Mouse (Mus musculus) heart, embryonic 16.5 days (tissue): ENCODE results near the gene Cachd1. TPM values are rescaled to one million over a fixed set of nuclear protein-coding genes. Genes with fewer than 3 reads are reported as not detected.

ENCODE experiments used
- ATAC-seq: fragments of 200-750 bp; cut with Nextera tagmentation; replicated peaks from 2 replicates; pipeline ENCODE4 v1.8.0; 2017; ENCODE audit warnings: moderate number of reproducible peaks; ENCODE audit not compliant: insufficient read depth, low FRiP score; ENCODE audit errors: extremely low read depth
- H3K27ac ChIP-seq: fragments of 300-500 bp; sonication (generic); 2 replicates; pipeline ENCODE4 v1.5.1; 2014; ENCODE audit warnings: mild to moderate bottlenecking, low read length, control low read depth, moderate library complexity
- H3K27me3 ChIP-seq: fragments of 300-500 bp; sonication (generic); 2 replicates; pipeline ENCODE4 v1.6.1; 2014; ENCODE audit warnings: low read length, mixed read lengths; ENCODE audit not compliant: control insufficient read depth, insufficient read depth
- H3K36me3 ChIP-seq: fragments of 300-500 bp; sonication (generic); 2 replicates; pipeline ENCODE4 v1.6.1; 2014; ENCODE audit not compliant: control insufficient read depth, insufficient read depth
- H3K4me1 ChIP-seq: fragments of 300-500 bp; sonication (generic); 2 replicates; pipeline ENCODE4 v1.6.1; 2014; ENCODE audit warnings: low read length, mixed read lengths; ENCODE audit not compliant: control insufficient read depth, insufficient read depth
- H3K4me2 ChIP-seq: fragments of 300-500 bp; sonication (generic); 2 replicates; pipeline ENCODE4 v1.6.1; 2014; ENCODE audit warnings: low read depth, mild to moderate bottlenecking, control low read depth, low read length
- H3K4me3 ChIP-seq: fragments of 300-500 bp; sonication (generic); 2 replicates; pipeline ENCODE4 v1.5.1; 2014; ENCODE audit warnings: mild to moderate bottlenecking, control low read depth, low read length
- H3K9ac ChIP-seq: fragments of 300-500 bp; sonication (generic); 2 replicates; pipeline ENCODE4 v1.6.1; 2014; ENCODE audit warnings: low read length, control low read depth
- H3K9me3 ChIP-seq: fragments of 300-500 bp; sonication (generic); replicated peaks from 2 replicates; pipeline ENCODE4 v1.6.1; 2016; ENCODE audit warnings: low read length; ENCODE audit not compliant: control insufficient read depth
- WGBS: fragments of 180-500 bp; shearing (Covaris S2); extraction: QIAGEN DNeasy Blood & Tissue Kit; methylation state at CpG from one replicate; pipeline ENCODE4 v1.1.7; 2014; 5-methylcytosine and 5-hydroxymethylcytosine counted together
- polyA plus RNA-seq: library from polyadenylated mRNA; unstranded; fragments of >200 nt; fragmentation: Nextera tagmentation; extraction: Ambion mirVana; gene quantifications from 2 replicates; pipeline ENCODE4 v1.2.1, GENCODE M21; 2015

Gene Cachd1
- polyA plus RNA-seq = 4.6 and 8.9 TPM in 2 replicates

DNA sequence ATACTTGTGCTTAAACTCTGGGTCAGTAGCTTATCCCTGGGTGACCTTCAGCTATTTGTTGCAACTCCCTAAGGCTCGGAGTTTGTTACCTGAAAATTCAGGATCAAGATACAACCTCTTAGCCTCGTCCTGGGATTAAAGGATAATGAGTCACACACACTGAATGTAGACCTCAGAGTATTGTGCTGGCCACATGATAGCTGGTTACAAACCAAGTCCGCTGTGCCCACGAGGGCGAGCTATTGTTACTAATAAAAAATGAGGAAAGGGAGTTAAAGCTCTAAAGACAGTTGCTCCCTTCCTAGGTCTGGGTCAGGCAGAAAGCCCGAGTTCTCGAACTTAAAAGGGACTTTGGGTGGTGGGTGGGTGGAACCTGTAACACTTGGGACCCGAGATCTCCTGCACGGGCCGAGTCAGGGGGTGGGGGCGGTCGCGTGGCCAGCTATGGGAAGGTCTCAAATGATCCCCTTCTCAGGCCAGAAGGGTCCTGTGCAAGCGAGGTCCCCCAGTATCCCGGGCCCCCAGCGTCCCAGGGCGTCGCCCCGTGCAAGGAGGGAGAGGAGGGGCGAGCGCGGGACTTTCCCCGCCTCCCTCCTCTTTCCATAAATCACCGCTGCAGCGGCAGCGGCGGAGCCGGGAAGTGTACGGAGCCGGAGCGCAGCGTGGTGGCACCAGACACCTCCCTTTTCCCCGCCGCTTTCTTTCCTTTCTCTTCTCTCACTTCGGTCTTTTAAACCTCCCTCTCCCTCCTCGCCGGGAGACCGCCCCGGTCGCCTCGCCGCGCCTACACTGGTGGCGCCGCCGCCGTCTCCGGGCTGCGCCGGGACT lies at the start of gene Cachd1:
Gene Cachd1 (plus strand): TSS at position 633 of the 828 bp plus-strand sequence.
- Histone ChIP-seq H3K36me3 (no peaks in the 10 kb centered on the region), H3K4me2 (peak within 1 kb of the TSS; percentile 91), H3K9ac (peak within 1 kb of the TSS; percentile 95), H3K27me3 (no peaks in the 10 kb centered on the region), H3K27ac (peak within 1 kb of the TSS; percentile 93), H3K9me3 (peaks cover 3% of the 10 kb centered on the region; the same call in 1 of the 2 replicates), H3K4me3 (peak within 1 kb of the TSS; percentile 62), H3K4me1 (peaks cover 21% of the 10 kb centered on the region)
- peak; percentile 87 for ATAC-seq
- WGBS = 1% methylated on average over 44 of the region's 50 CpGs

DNA sequence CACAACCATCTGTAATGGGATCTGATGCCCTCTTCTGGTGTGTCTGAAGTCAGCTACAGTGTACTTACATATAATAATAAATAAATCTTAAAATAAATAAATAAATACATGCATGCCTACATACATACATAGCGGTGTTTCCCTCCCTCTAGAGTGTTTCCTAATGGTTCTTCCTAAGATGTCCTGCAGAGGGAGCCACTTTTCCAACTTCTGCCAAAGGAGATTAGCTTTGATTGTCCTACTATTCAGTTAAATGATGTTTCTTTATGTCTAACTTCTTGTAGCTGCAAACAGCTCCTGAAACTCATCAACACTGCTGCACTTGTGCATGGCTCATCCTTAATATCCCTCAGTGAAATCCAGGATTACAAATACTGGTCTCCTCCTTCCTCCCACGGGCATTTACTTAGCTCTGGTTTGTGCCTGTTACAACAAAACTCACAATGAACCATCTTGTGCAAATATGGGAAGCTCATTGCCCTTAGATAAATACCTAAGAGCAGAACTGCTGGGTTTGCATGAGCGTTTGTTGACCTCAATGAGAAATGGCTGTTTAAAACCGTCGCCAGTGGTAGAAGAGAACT lies 47.5 kb upstream of the Cachd1 start:
- Histone ChIP-seq H3K9ac (no peak overlapping the region), H3K9me3 (no peaks in the 10 kb centered on the region), H3K4me1 (no peaks in the 10 kb centered on the region), H3K27ac (no peak overlapping the region), H3K4me3 (no peak overlapping the region), H3K36me3 (no peaks in the 10 kb centered on the region), H3K4me2 (no peak overlapping the region), H3K27me3 (no peaks in the 10 kb centered on the region)
- 72% methylated on average over 5 of the region's 5 CpGs for WGBS
- no peak for ATAC-seq

DNA sequence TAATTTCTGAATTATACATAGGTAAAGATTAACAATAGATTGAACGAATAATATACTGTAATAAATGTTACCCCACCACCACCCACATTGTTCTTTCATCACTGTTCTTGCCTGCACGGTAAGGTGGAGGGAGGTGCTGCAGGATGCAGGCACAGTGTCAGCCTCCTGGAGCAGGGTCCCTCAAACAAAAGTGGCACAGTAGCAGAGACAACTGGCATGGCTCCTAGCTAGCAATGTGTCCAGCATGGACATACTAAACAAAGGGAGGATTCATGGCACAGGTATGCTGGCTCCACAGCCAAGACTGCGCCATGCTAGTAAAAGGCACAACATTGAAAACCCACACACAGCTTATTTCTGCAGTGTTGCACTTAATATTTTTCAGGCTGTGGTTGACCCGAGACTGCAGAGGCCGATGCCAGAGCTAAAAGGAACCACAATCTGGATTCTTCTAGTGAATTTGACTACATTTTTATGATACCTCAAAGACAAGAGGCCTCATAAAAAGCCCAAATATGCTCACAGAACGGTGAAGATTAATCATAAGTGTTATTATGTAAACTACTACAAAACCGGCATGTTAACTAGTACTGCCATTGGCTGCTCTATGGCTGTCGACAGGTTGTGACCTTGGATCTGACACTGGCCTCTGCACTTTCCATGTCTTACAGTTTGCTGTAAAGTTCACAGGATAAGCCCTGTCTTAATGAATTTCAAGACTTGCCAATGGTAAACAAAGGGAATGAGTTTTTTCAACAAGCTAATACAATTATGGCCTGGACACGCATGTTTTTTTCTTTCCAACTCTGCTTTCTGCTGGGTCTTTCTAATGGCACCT lies 41.2 kb upstream of the Cachd1 start:
- no peaks in the 10 kb centered on the region for H3K4me1 ChIP-seq
- no peak overlapping the region for H3K4me3 ChIP-seq
- H3K36me3 ChIP-seq = no peaks in the 10 kb centered on the region
- H3K9ac ChIP-seq = no peak overlapping the region
- H3K27ac ChIP-seq = no peak overlapping the region
- WGBS = 73% methylated on average over 9 of the region's 9 CpGs
- no peak for ATAC-seq
- no peak overlapping the region for H3K4me2 ChIP-seq
- H3K9me3 ChIP-seq = no peaks in the 10 kb centered on the region
- H3K27me3 ChIP-seq = no peaks in the 10 kb centered on the region

DNA sequence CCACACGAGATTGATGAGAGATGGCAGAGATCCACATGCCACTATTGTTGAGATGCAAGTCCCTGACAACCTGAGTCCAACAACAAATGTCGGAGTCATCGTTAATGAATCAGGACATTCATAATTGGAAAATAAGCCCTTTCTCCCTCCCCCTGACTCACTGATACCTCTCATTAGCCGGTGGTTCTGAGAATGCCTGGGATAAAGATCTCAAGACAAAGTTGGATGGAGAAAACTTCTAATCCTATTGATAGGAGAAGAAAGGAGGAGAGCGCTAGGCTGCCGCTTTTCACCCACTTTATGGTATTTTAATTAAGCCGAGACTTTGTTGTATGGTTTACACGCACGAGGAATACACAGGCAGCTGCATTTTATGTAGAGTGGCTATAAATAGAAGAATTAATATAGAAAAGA lies 40.5 kb upstream of the Cachd1 start:
- Histone ChIP-seq H3K4me2 (no peak overlapping the region), H3K4me3 (no peak overlapping the region), H3K9ac (no peak overlapping the region), H3K36me3 (no peaks in the 10 kb centered on the region), H3K9me3 (no peaks in the 10 kb centered on the region), H3K27me3 (no peaks in the 10 kb centered on the region), H3K4me1 (no peaks in the 10 kb centered on the region), H3K27ac (no peak overlapping the region)
- ATAC-seq = no peak
- 84% methylated on average over 9 of the region's 9 CpGs for WGBS

DNA sequence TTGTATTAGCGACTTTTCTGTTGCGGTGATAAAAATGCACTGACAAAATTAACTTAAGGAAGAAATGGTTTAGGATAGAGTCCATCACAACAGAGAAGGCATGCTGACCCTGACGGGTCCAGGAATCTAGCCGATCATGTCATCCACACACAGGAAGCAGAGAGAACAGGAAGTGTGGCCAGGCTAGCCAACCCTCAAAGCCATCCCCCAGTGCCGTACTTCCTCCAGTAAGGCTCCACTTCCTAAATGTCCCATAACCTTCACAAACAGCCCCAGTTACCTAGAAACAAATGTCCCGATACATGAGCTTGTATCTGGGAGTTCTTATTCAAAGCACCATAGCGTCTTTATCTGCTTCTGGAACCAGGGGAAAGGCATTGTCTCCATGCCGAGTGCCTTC lies 32.9 kb upstream of the Cachd1 start:
- 72% methylated on average over 8 of the region's 8 CpGs for WGBS

DNA sequence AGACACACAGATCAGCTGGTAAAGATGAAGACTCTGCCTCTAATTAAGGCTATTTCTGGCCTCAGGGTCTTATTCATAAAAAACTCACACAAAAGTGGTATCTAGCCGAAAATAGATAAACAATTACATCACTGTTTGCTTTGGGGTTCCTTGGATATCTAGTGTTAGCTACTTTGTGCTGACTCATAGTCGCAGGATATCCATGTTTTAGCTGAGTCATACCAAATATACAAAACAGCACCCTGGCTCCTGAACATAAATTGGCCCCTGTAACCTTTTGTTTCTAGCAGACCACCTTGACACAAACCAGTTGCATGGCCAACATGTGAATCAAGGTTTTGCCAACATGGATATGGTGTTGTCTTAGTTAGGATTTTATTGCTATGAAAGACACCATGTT lies 24.2 kb upstream of the Cachd1 start:
- Histone ChIP-seq H3K9ac (no peak overlapping the region), H3K27me3 (no peaks in the 10 kb centered on the region), H3K4me2 (no peak overlapping the region), H3K4me1 (no peaks in the 10 kb centered on the region), H3K36me3 (no peaks in the 10 kb centered on the region), H3K9me3 (no peaks in the 10 kb centered on the region), H3K4me3 (no peak overlapping the region), H3K27ac (no peak overlapping the region)
- WGBS = 69% methylated on average over 2 of the region's 2 CpGs
- no peak for ATAC-seq

More for the DNA sequence above, 32.9 kb upstream of the Cachd1 start:
- H3K4me3 ChIP-seq = no peak overlapping the region
- H3K4me2 ChIP-seq = no peak overlapping the region
- no peaks in the 10 kb centered on the region for H3K27me3 ChIP-seq
- no peaks in the 10 kb centered on the region for H3K4me1 ChIP-seq
- no peaks in the 10 kb centered on the region for H3K36me3 ChIP-seq
- H3K9ac ChIP-seq = no peak overlapping the region
- ATAC-seq = no peak
- no peaks in the 10 kb centered on the region for H3K9me3 ChIP-seq
- no peak overlapping the region for H3K27ac ChIP-seq

DNA sequence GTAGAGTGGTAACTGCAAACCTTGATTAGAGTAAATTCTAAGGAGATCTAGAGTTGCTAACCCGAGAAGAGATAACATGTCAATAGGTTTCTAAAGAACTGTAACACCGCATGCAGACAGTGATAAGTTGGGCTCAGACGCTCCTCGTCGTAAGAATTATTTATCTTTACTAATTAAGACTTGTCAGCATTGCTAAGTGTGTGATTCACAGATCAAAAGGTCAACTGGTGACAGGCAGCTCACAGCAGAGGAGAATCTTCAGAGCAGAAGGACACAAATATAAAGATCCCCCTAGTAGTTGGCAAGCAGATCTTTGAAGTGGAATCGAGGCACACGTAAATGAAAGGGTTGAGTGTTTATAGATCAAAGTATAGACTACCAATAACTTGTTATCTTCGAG lies 20.8 kb upstream of the Cachd1 start:
- Histone ChIP-seq H3K9ac (no peak overlapping the region), H3K4me1 (no peaks in the 10 kb centered on the region), H3K27me3 (no peaks in the 10 kb centered on the region), H3K27ac (no peak overlapping the region), H3K4me2 (no peak overlapping the region), H3K9me3 (no peaks in the 10 kb centered on the region), H3K4me3 (no peak overlapping the region), H3K36me3 (no peaks in the 10 kb centered on the region)
- no peak for ATAC-seq
- 27% methylated on average over 8 of the region's 8 CpGs for WGBS

DNA sequence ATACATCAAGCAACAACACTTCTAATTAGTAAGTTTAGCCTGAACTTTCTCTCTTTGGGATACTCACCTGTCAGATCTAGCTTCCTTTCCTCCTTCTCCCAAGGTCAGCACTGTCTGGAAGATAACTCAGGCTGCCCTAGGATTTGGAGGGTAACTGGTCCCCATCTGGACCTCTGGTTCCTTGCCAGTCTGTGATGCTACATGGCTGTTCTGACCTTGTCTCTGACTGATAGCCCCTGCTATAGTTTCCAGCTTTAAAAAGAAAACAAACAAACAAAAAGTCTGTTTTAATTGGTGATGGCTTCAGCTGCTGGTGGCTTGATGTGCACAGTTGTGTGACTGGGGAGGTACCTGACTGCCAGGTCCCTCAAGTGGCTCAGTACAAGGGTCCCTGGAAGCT lies 20.0 kb upstream of the Cachd1 start:
- no peak overlapping the region for H3K4me2 ChIP-seq
- no peak for ATAC-seq
- H3K4me1 ChIP-seq = no peaks in the 10 kb centered on the region
- no peaks in the 10 kb centered on the region for H3K27me3 ChIP-seq
- no peak overlapping the region for H3K27ac ChIP-seq
- no peaks in the 10 kb centered on the region for H3K36me3 ChIP-seq
- no peak overlapping the region for H3K4me3 ChIP-seq
- H3K9me3 ChIP-seq = no peaks in the 10 kb centered on the region
- H3K9ac ChIP-seq = no peak overlapping the region
